ENCODE assay signal across 19 mouse cellular contexts in genomic region chr3:78907778-78908177, GRCm38 (mm10).
DNase-seq lines count a peak whose midpoint lies in the region; ATAC-seq lines count a peak whose summit lies in the region.
"Had no signal": no experiment of that assay in that cellular context is flagged by ENCODE, and none has a peak within 500 bp of the region (broad histone marks: within the 10 kb centered on the region; RNA-seq: fewer than 3 reads in every experiment).

No protein-coding gene starts in this region.

- no peaks in the 10 kb centered on the region for H3K9me3 ChIP-seq in hindbrain, embryonic 13.5 days
- no peaks in the 10 kb centered on the region for H3K9me3 ChIP-seq in hindbrain, embryonic 10.5 days
- no peaks in the 10 kb centered on the region for H3K9me3 ChIP-seq in forebrain, embryonic 16.5 days (ENCODE audit: control insufficient read depth, low read length)
- no peaks in the 10 kb centered on the region for H3K9me3 ChIP-seq in midbrain, embryonic 12.5 days
- H3K9me3 ChIP-seq in neural tube, embryonic 13.5 days = no peaks in the 10 kb centered on the region
- H3K9me3 ChIP-seq in heart, embryonic 10.5 days = no peaks in the 10 kb centered on the region
- no peaks in the 10 kb centered on the region for H3K9me3 ChIP-seq in limb, embryonic 10.5 days (replicated peaks)
- H3K9me3 ChIP-seq: embryonic facial prominence, embryonic 12.5 days; hindbrain, embryonic 15.5 days; liver, embryonic 13.5 days had no signal

- H3K27ac ChIP-seq in hindbrain, embryonic 13.5 days = no peak overlapping the region
- H3K27ac ChIP-seq in hindbrain, embryonic 10.5 days = no peak overlapping the region
- no peak overlapping the region for H3K27ac ChIP-seq in forebrain, embryonic 16.5 days (ENCODE audit: low read length)
- H3K27ac ChIP-seq in midbrain, embryonic 12.5 days (replicated peaks) = no peak overlapping the region
- peak overlapping the region; percentile 46; the same call in 1 of the 2 replicates for H3K27ac ChIP-seq in neural tube, embryonic 13.5 days (replicated peaks)
- H3K27ac ChIP-seq in heart, embryonic 10.5 days = no peak overlapping the region
- H3K27ac ChIP-seq in limb, embryonic 10.5 days = no peak overlapping the region
- H3K27ac ChIP-seq: embryonic facial prominence, embryonic 12.5 days; gastrocnemius, adult 2 months; hindbrain, embryonic 15.5 days; liver, embryonic 13.5 days had no signal

- H3K9ac ChIP-seq in hindbrain, embryonic 13.5 days = no peak overlapping the region
- H3K9ac ChIP-seq in forebrain, embryonic 16.5 days (replicated peaks; ENCODE audit: low read depth, low read length) = no peak overlapping the region
- H3K9ac ChIP-seq in midbrain, embryonic 12.5 days (replicated peaks) = no peak overlapping the region
- H3K9ac ChIP-seq in neural tube, embryonic 13.5 days = no peak overlapping the region
- H3K9ac ChIP-seq: embryonic facial prominence, embryonic 12.5 days; hindbrain, embryonic 15.5 days; liver, embryonic 13.5 days had no signal

- no peaks in the 10 kb centered on the region for H3K27me3 ChIP-seq in hindbrain, embryonic 13.5 days
- no peaks in the 10 kb centered on the region for H3K27me3 ChIP-seq in hindbrain, embryonic 10.5 days (ENCODE audit: insufficient read depth, poor library complexity, severe bottlenecking)
- no peaks in the 10 kb centered on the region for H3K27me3 ChIP-seq in forebrain, embryonic 16.5 days (replicated peaks; ENCODE audit: control insufficient read depth, insufficient read depth, low read length)
- no peaks in the 10 kb centered on the region for H3K27me3 ChIP-seq in midbrain, embryonic 12.5 days
- H3K27me3 ChIP-seq in neural tube, embryonic 13.5 days = no peaks in the 10 kb centered on the region
- no peaks in the 10 kb centered on the region for H3K27me3 ChIP-seq in heart, embryonic 10.5 days (ENCODE audit: insufficient read depth, poor library complexity, severe bottlenecking)
- no peaks in the 10 kb centered on the region for H3K27me3 ChIP-seq in limb, embryonic 10.5 days (ENCODE audit: low read depth, poor library complexity, severe bottlenecking)
- H3K27me3 ChIP-seq: embryonic facial prominence, embryonic 12.5 days; hindbrain, embryonic 15.5 days; liver, embryonic 13.5 days had no signal

- 72% methylated on average over 7 of the region's 7 CpGs for WGBS in hindbrain, embryonic 13.5 days
- WGBS in hindbrain, embryonic 10.5 days = 89% methylated on average over 7 of the region's 7 CpGs
- WGBS in forebrain, embryonic 16.5 days = 61% methylated on average over 7 of the region's 7 CpGs
- 62% methylated on average over 7 of the region's 7 CpGs for WGBS in midbrain, embryonic 12.5 days
- 73% methylated on average over 7 of the region's 7 CpGs for WGBS in neural tube, embryonic 13.5 days
- WGBS in heart, embryonic 10.5 days = 85% methylated on average over 7 of the region's 7 CpGs
- WGBS in limb, embryonic 10.5 days = 91% methylated on average over 7 of the region's 7 CpGs

- no peak overlapping the region for H3K4me2 ChIP-seq in hindbrain, embryonic 13.5 days
- H3K4me2 ChIP-seq in forebrain, embryonic 16.5 days (ENCODE audit: low read length) = no peak overlapping the region
- no peak overlapping the region for H3K4me2 ChIP-seq in midbrain, embryonic 12.5 days (replicated peaks)
- no peak overlapping the region for H3K4me2 ChIP-seq in neural tube, embryonic 13.5 days
- H3K4me2 ChIP-seq: embryonic facial prominence, embryonic 12.5 days; heart, embryonic 11.5 days; hindbrain, embryonic 15.5 days; liver, embryonic 13.5 days had no signal

- ATAC-seq in hindbrain, embryonic 13.5 days (ENCODE audit: low FRiP score) = peak; percentile 43
- ATAC-seq in forebrain, embryonic 16.5 days = peak; percentile 26; the same call in 1 of the 2 replicates
- ATAC-seq in midbrain, embryonic 12.5 days (ENCODE audit: low FRiP score, low read depth) = 0 out of 2 replicates have a peak, but pooled peaks have one; percentile 9
- ATAC-seq in neural tube, embryonic 13.5 days (ENCODE audit: low read depth) = no peak
- ATAC-seq: intestine, embryonic 16.5 days had no signal

- no peak for DNase-seq in hindbrain, embryonic 10.5 days (ENCODE audit: low spot score)
- no peak for DNase-seq in heart, embryonic 10.5 days (ENCODE audit: low spot score)
- no peak for DNase-seq in adrenal gland, postnatal 14 days
- DNase-seq in limb, embryonic 10.5 days (ENCODE audit: low spot score) = no peak
- DNase-seq: adrenal gland, adult 2 months; cerebellum, adult 18-20 months; gastrocnemius, adult 2 months; kidney, postnatal 36 days; liver, embryonic 13.5 days; lung, adult 2 months; lung, postnatal 14 days had no signal

- H3K4me3 ChIP-seq in hindbrain, embryonic 13.5 days = no peak overlapping the region
- no peak overlapping the region for H3K4me3 ChIP-seq in hindbrain, embryonic 10.5 days
- no peak overlapping the region for H3K4me3 ChIP-seq in forebrain, embryonic 16.5 days (replicated peaks; ENCODE audit: low read length)
- no peak overlapping the region for H3K4me3 ChIP-seq in midbrain, embryonic 12.5 days
- H3K4me3 ChIP-seq in neural tube, embryonic 13.5 days = no peak overlapping the region
- H3K4me3 ChIP-seq in heart, embryonic 10.5 days = no peak overlapping the region
- no peak overlapping the region for H3K4me3 ChIP-seq in limb, embryonic 10.5 days
- H3K4me3 ChIP-seq: embryonic facial prominence, embryonic 12.5 days; gastrocnemius, adult 2 months; hindbrain, embryonic 15.5 days; liver, embryonic 13.5 days had no signal

- H3K4me1 ChIP-seq in hindbrain, embryonic 13.5 days (replicated peaks) = peaks cover 14% of the 10 kb centered on the region
- peaks cover 9% of the 10 kb centered on the region; the same call in 1 of the 2 replicates for H3K4me1 ChIP-seq in hindbrain, embryonic 10.5 days (replicated peaks)
- peaks cover 3% of the 10 kb centered on the region; the same call in 1 of the 2 replicates for H3K4me1 ChIP-seq in forebrain, embryonic 16.5 days (replicated peaks; ENCODE audit: control insufficient read depth, insufficient read depth, low read length)
- peaks cover 21% of the 10 kb centered on the region; the same call in 1 of the 2 replicates for H3K4me1 ChIP-seq in midbrain, embryonic 12.5 days
- H3K4me1 ChIP-seq in neural tube, embryonic 13.5 days (replicated peaks) = peaks cover 23% of the 10 kb centered on the region
- no peaks in the 10 kb centered on the region for H3K4me1 ChIP-seq in heart, embryonic 10.5 days
- H3K4me1 ChIP-seq in limb, embryonic 10.5 days = no peaks in the 10 kb centered on the region
- H3K4me1 ChIP-seq: embryonic facial prominence, embryonic 12.5 days; liver, embryonic 13.5 days had no signal

- no peaks in the 10 kb centered on the region for H3K36me3 ChIP-seq in hindbrain, embryonic 13.5 days
- H3K36me3 ChIP-seq in hindbrain, embryonic 10.5 days = no peaks in the 10 kb centered on the region
- H3K36me3 ChIP-seq in forebrain, embryonic 16.5 days (ENCODE audit: control insufficient read depth, insufficient read depth) = no peaks in the 10 kb centered on the region
- H3K36me3 ChIP-seq in midbrain, embryonic 12.5 days = no peaks in the 10 kb centered on the region
- no peaks in the 10 kb centered on the region for H3K36me3 ChIP-seq in neural tube, embryonic 13.5 days
- no peaks in the 10 kb centered on the region for H3K36me3 ChIP-seq in heart, embryonic 10.5 days
- H3K36me3 ChIP-seq in limb, embryonic 10.5 days = no peaks in the 10 kb centered on the region
- H3K36me3 ChIP-seq: embryonic facial prominence, embryonic 12.5 days; hindbrain, embryonic 15.5 days; liver, embryonic 13.5 days had no signal
